Mouse (Mus musculus) hindbrain, embryonic 10.5 days (tissue): ENCODE results near the gene Dnajc7. TPM values are rescaled to one million over a fixed set of nuclear protein-coding genes. Genes with fewer than 3 reads are reported as not detected.

Experiments used
- DNase-seq: peaks from one replicate; pipeline ENCODE4 v3.0.0-alpha.2; 2017; ENCODE audit warnings: low spot score
- H3K27ac ChIP-seq: fragments of 300-500 bp; sonication (generic); 2 replicates; pipeline ENCODE4 v1.5.1; 2016; ENCODE audit warnings: mild to moderate bottlenecking, moderate library complexity
- H3K27me3 ChIP-seq: fragments of 300-500 bp; sonication (generic); 2 replicates; pipeline ENCODE4 v1.6.1; 2016; ENCODE audit warnings: mild to moderate bottlenecking; ENCODE audit not compliant: poor library complexity, insufficient read depth, severe bottlenecking
- H3K36me3 ChIP-seq: fragments of 300-500 bp; sonication (generic); 2 replicates; pipeline ENCODE4 v1.6.1; 2016; ENCODE audit warnings: mild to moderate bottlenecking, moderate library complexity
- H3K4me1 ChIP-seq: fragments of 300-500 bp; sonication (generic); replicated peaks from 2 replicates; pipeline ENCODE4 v1.6.1; 2016; ENCODE audit warnings: mild to moderate bottlenecking
- H3K4me3 ChIP-seq: fragments of 300-500 bp; sonication (generic); 2 replicates; pipeline ENCODE4 v1.5.1; 2016; ENCODE audit warnings: mild to moderate bottlenecking, moderate library complexity
- H3K9me3 ChIP-seq: fragments of 300-500 bp; sonication (generic); 2 replicates; pipeline ENCODE4 v1.6.1; 2016; ENCODE audit warnings: mild to moderate bottlenecking, moderate library complexity
- WGBS: fragments of 180-500 bp; shearing (Covaris S2); methylation state at CpG from one replicate; pipeline ENCODE4 v1.1.7; 2016; 5-methylcytosine and 5-hydroxymethylcytosine counted together
- polyA plus RNA-seq: library from polyadenylated mRNA; unstranded; fragments of >200 nt; fragmentation: Nextera tagmentation; extraction: Ambion mirVana; gene quantifications from 2 replicates; pipeline ENCODE4 v1.2.1, GENCODE M21; 2016

Dnajc7 gene
- polyA plus RNA-seq, 1 experiment from 2014 or later = 219 TPM

DNA sequence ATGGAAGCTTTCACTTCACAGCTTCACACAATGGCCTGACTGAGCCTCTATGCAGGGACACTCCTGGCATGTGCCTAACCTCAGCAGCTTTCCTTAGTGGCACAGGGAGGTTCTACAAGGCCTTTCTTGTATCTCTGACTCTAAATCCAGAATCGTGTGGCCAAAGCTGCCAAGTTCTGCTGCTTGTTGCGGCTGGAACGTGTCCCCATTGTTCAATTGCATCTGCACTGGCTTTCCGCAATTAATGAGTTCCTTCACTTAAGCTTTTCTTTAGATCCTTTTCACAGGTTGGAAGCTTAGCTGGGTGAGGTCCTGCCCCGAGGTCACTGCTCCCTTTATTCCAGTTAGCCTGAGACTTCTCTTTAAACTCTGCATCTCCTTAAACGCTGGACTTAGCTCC lies 86.1 kb downstream of the Dnajc7 start:
- 64% methylated on average over 6 of the region's 6 CpGs for WGBS
- DNase-seq = no peak

More for the DNA sequence above, 86.1 kb downstream of the Dnajc7 start:
- H3K27ac ChIP-seq = no peak overlapping the region
- H3K36me3 ChIP-seq = no peaks in the 10 kb centered on the region
- H3K4me1 ChIP-seq = peaks cover 4% of the 10 kb centered on the region; the same call in 1 of the 2 replicates
- no peaks in the 10 kb centered on the region for H3K27me3 ChIP-seq
- H3K4me3 ChIP-seq = no peak overlapping the region
- no peaks in the 10 kb centered on the region for H3K9me3 ChIP-seq

Other genes with a start within 250 kb of the Dnajc7 start
- gene Jup, start 222.4 kb downstream of the Dnajc7 start, polyA plus RNA-seq = 45.0 and 53.6 TPM in 2 replicates
- 27.0 and 27.8 TPM in 2 replicates for gene P3h4, start 205.3 kb downstream of the Dnajc7 start, polyA plus RNA-seq
- gene Fkbp10, start 204.5 kb downstream of the Dnajc7 start, polyA plus RNA-seq = 51.0 and 52.0 TPM in 2 replicates
- gene Nt5c3b, start 178.4 kb downstream of the Dnajc7 start, polyA plus RNA-seq = 115 and 121 TPM in 2 replicates
- 0.58 and 0.63 TPM in 2 replicates for gene Klhl10, start 178.3 kb downstream of the Dnajc7 start, polyA plus RNA-seq
- gene Klhl11, start 147.4 kb downstream of the Dnajc7 start, polyA plus RNA-seq = 6.1 and 6.9 TPM in 2 replicates
- gene Acly, start 92.2 kb downstream of the Dnajc7 start, polyA plus RNA-seq = 356 and 388 TPM in 2 replicates
- 3.2 and 3.3 TPM in 2 replicates for gene Ttc25, start 74.6 kb downstream of the Dnajc7 start, polyA plus RNA-seq
- gene Cnp, start 45.3 kb downstream of the Dnajc7 start, polyA plus RNA-seq = 22.7 and 27.3 TPM in 2 replicates
- 95.9 and 119 TPM in 2 replicates for gene Nkiras2, start 924 bp downstream of the Dnajc7 start, polyA plus RNA-seq
- gene Zfp385c, start 72.3 kb upstream of the Dnajc7 start, polyA plus RNA-seq = 0.26 and 0.68 TPM in 2 replicates
- 1.9 and 2.9 TPM in 2 replicates for gene Dhx58, start 84.1 kb upstream of the Dnajc7 start, polyA plus RNA-seq
- gene Kat2a, start 92.3 kb upstream of the Dnajc7 start, polyA plus RNA-seq = 70.8 and 71.3 TPM in 2 replicates
- gene Hspb9, start 93.7 kb upstream of the Dnajc7 start, polyA plus RNA-seq = 0.25 and 0.35 TPM in 2 replicates
- 16.8 and 37.2 TPM in 2 replicates for gene Rab5c, start 118.0 kb upstream of the Dnajc7 start, polyA plus RNA-seq
- gene Kcnh4, start 139.8 kb upstream of the Dnajc7 start, polyA plus RNA-seq = 1.5 and 4.4 TPM in 2 replicates
- not detected in 2 replicates for gene Hcrt, start 142.8 kb upstream of the Dnajc7 start, polyA plus RNA-seq
- 3.9 and 4.3 TPM in 2 replicates for gene Ghdc, start 150.8 kb upstream of the Dnajc7 start, polyA plus RNA-seq
- 13.6 and 14.8 TPM in 2 replicates for gene Stat5b, start 230.6 kb upstream of the Dnajc7 start, polyA plus RNA-seq
- 2.0 and 2.8 TPM in 2 replicates for gene Stat5a, start 239.2 kb upstream of the Dnajc7 start, polyA plus RNA-seq